Mouse (Mus musculus) ES-CJ7 (cell line): ENCODE data around the gene Soat2.

Experiments used
- DNase-seq: peaks from one replicate; pipeline ENCODE4 v3.0.0; 2011; ENCODE audit warnings: low read depth, low spot score

Soat2 gene

DNA sequence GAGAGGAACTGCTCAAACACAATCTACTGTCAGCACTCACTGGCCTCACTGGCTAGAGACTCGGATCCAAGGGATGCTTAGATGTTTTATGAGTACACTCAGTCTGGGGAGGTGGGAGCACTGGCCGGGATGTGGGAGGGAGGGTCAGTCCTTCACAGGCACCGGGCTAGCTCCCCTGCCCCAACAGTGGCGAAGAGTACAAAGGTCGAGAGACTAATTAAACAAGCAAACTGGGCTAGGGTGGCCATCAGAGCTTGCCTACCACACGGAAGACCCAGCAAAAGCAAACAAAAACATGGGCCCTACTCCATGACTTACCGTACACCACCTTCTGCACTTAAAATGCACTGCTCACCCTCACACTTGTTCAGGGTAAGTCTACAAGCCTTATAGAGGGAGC, 41.4 kb downstream of the Soat2 start:
- DNase-seq: no peak

DNA sequence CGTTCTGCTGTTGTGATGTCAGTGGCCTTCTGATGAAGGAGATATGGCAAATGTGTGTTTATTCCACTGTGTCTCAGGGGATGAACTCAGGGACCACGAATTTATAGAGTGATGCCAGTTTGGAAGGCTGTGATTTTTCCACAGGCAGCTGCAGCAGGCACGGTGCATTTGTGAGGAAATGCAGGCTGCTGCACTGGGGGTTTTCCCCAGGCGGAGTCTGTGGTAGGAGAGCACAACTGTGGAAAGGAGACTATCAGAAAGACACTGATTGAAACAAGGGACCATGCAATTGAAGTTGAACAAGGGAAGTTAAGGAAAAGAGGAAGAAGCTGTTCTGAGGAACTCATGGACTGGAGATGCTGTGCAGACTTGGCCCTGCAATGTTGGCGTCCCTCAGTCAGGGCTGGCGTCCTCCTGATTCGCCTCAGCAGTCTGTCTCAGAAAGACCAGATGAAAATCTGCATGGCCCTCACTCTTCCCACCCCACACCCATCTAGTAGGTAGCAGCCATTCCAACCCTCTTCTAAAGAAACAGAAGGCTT, 42.0 kb downstream of the Soat2 start:
- DNase-seq: no peak

DNA sequence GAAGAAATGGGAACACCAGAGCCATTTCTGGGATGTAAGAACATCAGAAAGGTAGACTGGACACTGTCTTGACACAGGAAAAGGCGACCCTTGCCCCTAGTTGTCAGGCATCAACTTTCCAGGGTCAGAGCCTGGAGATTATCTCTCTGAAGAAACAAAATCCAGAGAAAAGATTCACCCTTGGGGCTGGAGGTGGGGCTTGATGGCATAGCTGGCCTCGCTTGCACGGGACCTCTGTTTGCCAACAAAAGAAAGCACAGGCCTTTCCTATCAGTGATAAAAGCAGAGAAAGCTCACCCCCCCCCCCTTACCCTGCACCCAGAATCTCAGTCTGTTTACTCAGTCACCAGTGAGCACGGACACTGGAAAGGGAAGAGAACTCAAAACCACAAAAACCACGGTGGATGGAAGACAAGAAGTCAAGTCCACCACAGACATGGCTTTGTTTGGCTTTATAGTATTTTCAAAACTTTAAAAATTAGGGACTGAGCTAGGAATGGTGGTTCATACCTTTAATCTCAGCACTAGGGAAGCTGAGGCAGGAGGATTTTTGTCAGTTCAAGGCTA, 42.6 kb downstream of the Soat2 start:
- DNase-seq: no peak

DNA sequence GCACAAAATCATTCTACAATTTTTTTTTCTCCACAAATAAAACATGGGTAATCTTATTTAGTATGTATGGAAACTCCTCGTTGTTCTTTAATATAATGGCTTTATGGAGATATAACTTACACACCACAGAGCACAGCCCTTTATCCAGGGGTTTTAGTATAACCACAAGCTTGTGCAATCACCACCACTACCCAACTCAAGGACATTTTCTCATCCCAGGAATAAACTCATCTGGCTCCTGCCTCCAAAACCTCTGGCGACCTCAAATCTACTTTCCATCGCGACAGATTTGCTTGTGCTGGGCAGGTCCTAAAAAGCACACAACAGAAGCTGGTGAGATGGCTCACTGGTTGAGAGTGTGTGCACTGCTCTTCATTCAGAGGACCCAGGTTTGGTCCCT, 43.3 kb downstream of the Soat2 start:
- DNase-seq: no peak

DNA sequence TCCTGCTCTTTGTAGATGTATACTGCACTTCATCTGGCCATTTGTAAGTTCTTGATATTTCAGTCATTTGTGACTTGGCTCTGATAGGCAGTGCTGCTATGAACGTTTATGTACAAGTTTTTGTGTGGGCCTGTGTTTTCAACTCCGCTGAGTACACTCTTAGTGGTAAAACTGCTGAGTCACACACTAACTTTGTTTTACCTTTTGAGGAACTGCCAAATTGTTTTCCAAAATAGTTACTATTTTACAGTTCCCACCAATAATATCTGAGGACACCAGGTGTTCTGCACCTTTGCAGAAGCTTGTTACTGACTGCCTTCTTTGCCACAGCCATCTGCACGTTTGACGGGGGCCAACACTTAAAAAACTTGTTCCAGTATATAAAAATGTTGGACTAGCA, 44.1 kb downstream of the Soat2 start:
- no peak for DNase-seq

DNA sequence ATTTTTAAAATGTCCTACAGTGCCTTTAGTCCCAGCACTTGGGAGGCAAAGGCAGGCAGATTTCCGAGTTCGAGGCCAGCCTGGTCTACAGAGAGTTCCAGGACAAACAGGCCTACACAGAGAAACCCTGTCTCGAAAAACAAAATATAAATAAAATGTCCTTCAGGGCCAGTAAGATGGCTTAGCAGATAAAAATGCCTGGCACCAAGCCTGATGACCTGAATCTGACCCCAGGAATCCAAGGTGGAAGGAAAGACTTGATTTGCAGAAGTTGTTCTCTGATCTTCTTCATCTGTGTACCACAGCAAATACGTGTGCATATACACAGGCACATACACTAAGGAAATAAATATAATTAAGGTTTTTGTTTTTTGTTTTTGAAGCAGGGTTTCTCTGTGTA, 45.0 kb downstream of the Soat2 start:
- no peak for DNase-seq

DNA sequence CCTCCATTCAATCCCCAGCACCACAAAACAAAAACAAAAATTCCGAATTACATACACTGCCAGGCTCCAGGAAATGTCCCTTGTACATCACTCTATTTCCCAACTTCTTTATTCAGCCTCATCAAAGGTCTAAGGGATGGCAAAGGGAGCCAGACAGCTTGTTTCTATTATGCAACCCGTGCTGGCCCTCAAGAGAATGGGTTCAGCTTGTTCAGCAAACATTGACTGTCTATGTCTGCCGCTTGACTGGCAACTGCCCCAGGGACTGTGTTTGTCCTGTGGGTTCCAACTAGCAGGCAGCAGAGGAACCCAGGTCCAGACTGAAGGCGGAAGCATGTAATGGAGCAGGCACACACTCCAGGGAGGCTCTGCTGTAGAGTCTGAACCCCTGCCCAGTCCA, 48.5 kb downstream of the Soat2 start:
- no peak for DNase-seq

DNA sequence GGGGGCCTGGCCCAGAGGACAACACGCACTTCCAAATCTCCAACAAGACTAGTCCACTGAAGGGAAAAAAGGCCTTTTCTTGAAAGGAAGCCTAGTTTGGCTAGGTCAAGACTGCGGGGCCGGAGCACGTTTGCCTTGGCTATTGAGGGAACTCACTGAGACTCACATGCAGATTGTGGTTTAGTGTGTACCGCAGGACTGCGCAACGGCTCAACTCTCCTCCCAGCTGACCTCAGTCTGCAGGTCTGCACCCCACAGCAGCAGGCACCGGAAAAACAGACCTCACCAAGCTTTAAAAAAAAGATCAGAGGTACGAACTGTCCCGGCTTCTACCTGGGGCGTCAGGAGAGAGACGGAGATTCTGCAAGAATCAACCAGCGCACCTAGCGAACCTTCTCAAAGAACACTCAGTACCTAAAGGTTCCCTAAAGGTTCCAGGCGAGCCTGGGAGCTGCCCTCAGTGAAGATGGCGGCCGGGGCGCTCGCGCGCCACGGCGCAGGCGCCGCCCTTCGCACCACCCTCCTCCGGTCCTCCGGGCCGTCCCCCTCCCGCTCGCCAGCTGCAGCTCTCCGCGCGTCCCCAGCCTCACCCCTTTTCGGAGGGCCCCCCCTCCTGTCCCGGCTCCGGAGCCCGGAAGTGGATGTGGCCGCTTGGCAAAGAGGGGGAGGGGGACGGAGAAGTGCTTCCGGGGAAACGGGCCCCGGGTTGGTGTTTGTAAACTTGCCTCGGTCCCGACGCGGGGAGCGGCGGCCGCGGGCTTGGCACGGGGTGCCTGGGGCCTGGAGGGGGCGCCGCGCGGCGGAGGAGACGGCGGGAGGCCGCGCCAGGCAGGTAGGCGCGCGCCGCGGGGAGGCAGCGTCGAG, 52.9 kb downstream of the Soat2 start, which contains the start of gene Zfp740:
Gene Zfp740 (plus strand): TSS at position 279 of the 864 bp plus-strand sequence.
- peak; percentile 95 for DNase-seq

DNA sequence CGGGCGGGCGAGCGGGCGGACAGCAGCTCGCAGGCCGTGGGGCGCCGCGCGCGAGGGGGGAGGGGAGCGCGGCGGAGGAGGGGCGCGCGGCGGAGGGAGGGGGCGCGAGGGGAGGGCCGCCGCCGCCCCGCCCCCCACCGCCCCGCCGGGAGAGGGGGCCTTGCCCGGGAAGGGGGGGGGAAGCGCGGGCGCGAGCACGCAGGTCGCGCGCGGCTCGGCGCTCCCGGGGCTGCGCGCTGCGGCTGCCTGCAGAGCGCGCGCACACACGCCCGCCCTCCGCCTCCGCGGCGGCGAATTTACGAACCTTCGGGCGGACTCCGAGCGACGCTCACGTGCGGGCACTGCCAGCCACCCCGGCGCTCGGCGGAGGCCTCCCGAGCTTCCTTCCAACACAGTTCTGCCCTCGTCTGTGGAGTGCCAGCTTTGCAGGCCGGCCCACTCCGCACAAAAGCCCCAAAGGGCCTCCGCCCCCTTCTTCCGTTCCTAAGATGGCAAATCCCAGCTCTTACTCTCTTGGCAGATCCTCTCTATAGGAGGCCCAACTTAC, 53.6 kb downstream of the Soat2 start:
- DNase-seq: peak; percentile 53

DNA sequence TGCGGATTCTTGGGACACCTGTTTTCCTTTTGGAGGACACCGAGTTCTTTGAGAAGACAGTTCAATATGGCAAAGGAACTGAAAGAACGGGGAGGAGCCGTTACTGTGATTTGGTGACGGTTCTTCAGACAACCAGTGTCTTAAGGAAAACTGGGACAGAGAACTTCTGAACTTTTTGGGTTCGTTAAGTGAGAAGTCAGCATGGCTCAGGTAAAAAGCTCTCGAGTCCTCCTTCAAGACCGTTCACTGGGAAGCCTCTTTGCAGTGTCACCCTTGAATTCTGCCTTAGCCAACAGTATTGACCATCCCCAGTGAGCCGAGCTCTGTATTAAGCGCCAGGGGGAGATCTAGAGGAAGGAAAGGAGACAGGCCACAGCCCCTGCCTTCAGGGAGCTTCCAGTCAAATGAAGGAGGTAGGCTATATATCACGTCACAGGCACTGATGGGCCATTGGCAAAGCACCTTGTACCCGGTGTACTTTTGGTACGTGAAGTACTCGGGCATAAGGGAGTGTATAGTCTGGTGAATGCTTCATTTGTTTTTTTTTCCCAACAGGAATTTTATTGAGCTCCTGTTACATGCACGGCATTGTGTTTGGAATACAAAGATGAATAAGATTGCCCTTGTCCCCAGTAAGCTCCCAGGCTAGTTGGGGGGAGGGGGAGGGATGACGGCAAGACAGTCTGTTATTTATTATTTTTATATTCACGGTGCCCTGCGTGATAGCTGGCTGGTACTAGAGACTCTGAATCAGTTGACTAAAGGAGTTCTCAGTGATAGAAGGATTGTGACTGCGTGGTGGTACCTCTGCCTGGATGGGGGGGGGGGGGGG, 54.6 kb downstream of the Soat2 start, which contains the start of gene Csad:
Gene Csad (minus strand): TSS at position 51 of the 832 bp plus-strand sequence.
- DNase-seq: peak; percentile 78

DNA sequence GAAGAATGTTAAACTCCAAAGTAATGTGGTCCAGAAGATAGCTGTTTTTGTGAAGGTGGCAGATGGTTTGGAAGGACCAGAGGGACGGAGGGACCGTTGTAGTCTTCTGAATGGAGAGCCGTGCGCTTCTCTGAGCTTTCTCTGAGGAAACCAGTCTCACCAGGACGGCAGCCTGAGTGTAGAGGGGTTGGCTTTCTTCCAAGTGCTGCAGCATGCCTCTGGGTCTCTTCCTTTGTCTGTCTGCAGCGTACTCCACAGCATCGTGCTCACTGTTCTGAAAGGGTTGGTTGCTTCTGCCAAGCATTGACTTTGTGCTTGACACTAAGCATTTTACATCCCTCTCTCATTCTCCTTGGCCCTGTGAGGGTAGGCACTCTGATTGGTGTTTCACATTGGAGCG, 55.5 kb downstream of the Soat2 start:
- DNase-seq: no peak

DNA sequence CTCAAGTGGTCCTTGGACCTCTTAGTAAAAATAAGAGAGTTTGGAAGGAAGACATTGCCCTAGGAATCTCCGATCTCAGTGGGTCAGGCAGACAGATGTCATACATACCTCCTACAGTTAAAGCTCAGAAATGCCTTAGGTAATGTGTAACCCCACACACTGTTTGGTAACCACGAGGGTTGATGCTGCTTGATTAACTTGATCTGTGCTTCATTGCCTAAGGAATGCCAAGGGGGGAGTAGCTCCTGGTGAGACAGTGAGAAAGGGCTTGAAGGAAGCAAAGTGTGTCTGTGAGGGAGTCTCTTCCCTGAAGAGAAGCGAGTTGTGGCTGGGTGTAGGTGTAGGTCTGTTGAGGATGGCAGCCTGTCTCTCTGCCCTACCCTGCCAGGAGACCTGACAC, 57.0 kb downstream of the Soat2 start:
- no peak for DNase-seq

DNA sequence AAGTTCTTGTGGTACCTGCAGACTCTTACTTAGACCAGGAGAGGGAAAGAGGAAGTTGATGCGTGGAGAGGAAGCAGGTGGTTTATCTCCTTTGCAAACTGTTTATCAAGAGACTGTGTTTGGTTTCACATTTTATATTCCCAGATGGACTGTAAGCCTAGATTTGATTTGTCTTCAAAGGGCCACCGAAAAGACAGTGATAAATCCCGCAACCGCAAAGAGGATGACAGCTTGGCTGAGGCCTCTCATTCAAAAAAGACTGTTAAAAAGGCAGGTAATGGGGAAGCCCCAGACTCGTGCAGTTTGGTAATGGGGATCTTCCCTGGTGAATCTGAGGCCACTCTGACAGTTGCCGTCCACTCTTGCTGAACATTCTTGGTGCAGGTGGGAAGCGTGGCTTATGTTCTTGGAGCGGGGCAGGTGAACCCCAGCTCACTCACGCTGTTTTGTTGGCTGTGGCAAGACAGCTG, 57.8 kb downstream of the Soat2 start:
- DNase-seq: no peak

DNA sequence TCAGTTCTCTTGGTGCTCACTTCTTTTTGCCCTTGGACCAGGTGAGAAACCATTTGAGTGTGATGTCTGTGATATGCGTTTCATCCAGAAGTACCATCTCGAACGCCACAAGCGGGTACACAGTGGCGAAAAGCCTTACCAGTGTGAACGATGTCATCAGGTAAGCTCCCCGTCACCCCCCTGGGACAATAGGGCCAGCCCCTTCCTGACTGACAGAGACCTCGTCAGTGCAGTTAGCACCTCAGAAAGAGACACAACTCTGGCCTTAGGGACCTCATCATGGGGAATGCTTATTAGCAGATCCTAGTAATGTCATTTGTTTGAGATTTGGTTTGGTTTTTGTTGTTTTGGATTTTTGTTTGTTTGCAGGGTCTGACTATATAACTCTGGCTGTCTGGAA, 58.8 kb downstream of the Soat2 start:
- DNase-seq: no peak

DNA sequence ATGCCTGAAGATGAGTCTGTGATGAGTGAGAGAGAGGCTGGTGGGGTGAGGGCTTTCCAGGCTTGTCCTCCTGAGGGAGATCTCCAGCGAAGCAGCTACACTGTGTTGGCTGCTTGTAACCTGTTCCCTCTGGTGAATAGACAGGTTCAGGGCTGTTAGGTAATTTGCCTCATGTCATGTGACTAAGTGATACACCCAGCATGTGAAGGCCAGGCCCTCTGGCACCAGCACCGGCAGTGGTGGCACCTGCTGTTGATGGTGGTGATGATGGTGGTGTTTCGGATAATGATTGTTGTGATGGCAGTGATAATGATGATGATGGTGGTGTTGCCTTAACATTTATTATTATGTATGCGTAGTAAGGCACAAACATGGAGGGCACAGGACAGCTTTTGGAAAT, 60.5 kb downstream of the Soat2 start:
- DNase-seq: peak; percentile 89

DNA sequence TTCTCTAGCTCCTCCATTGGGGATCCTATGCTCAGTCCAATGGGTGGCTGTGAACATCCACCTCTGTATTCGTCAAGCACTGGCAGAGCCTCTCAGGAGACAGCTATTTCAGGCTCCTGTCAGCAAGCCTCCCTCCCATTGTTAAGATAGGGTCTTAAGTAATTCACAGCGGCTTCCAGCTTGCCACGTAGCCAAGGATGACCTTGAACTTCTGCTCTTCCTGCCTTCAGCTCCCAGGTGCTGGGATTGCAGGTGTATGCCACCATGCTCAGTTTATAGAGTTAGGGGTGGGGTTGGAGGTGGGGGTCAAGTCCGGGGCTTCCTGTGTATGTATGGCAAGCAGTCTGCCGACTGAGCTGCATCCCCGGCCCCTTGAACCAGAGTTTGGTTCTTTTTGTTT, 61.6 kb downstream of the Soat2 start:
- DNase-seq: peak; percentile 97
